Mouse (Mus musculus) left cerebral cortex, postnatal 25 days (tissue): ENCODE measurements at regions not wholly inside any gene's neighbourhood (a gene's known extent, or its start where the extent isn't known, plus 50 kb on each side); places are given as distances from the start of the nearest gene placed in this dataset.
"Not testable (repeated sequence)": the region's sequence is repeated elsewhere in the genome, so short reads cannot be mapped to it uniquely, and the experiment has no call there.

Experiments used
- DNase-seq, 2 experiments: peaks; one replicate each; pipeline ENCODE4 v3.0.0; 2022; ENCODE audit warnings: low spot score in 2 of 2, mixed read lengths in 1 of 2
- intact Hi-C: fragments of 180-260 bp; cut with DNase I; formaldehyde crosslinking; loops from one replicate; pipeline ENCODE4 v1.15.1; 2025

- DNase-seq = no peak
- intact Hi-C loops = no loop called here
These were observed 655.8 kb downstream of the Hdgfl1 start for GRCm38 (mm10) chr13:26114136-26114535.

GRCm38 (mm10) chr13:26113723-26114122 lies 656.2 kb downstream of the Hdgfl1 start:
- intact Hi-C loops, DNase-seq: not testable (repeated sequence)

GRCm38 (mm10) chr13:26112579-26112978 lies 657.4 kb downstream of the Hdgfl1 start:
- intact Hi-C loops = no loop called here
- no peak for DNase-seq

GRCm38 (mm10) chr13:26109013-26109412 lies 661.0 kb downstream of the Hdgfl1 start:
- intact Hi-C loops = no loop called here

GRCm38 (mm10) chr13:26088727-26089126 lies 681.2 kb downstream of the Hdgfl1 start:
- intact Hi-C loops = no loop called here
- DNase-seq = no peak

More at GRCm38 (mm10) chr13:26109013-26109412, 661.0 kb downstream of the Hdgfl1 start:
- DNase-seq = no peak

GRCm38 (mm10) chr13:26080814-26081213 lies 689.2 kb downstream of the Hdgfl1 start:
- intact Hi-C loops = no loop called here
- peak in 1 of 2 experiments; percentile 2 for DNase-seq

- intact Hi-C loops = no loop called here
- DNase-seq = no peak
These were observed 689.7 kb downstream of the Hdgfl1 start for GRCm38 (mm10) chr13:26080302-26080701.

- intact Hi-C loops = no loop called here
- no peak for DNase-seq
These were observed 690.6 kb downstream of the Hdgfl1 start for GRCm38 (mm10) chr13:26079362-26079761.

- intact Hi-C loops = no loop called here
- DNase-seq = no peak
These were observed 708.6 kb downstream of the Hdgfl1 start for GRCm38 (mm10) chr13:26061322-26061721.

GRCm38 (mm10) chr13:26037699-26038098 lies 732.3 kb downstream of the Hdgfl1 start:
- no peak for DNase-seq
- intact Hi-C loops = no loop called here

GRCm38 (mm10) chr13:26026386-26026785 lies 743.6 kb downstream of the Hdgfl1 start:
- DNase-seq = no peak
- intact Hi-C loops = no loop called here

GRCm38 (mm10) chr13:26024696-26025095 lies 745.3 kb downstream of the Hdgfl1 start:
- intact Hi-C loops = no loop called here

GRCm38 (mm10) chr13:26020491-26020890 lies 749.5 kb downstream of the Hdgfl1 start:
- intact Hi-C loops = no loop called here
- no peak for DNase-seq

More at GRCm38 (mm10) chr13:26024696-26025095, 745.3 kb downstream of the Hdgfl1 start:
- no peak for DNase-seq

GRCm38 (mm10) chr13:26009131-26009530 lies 738.8 kb upstream of the Nrsn1 start:
- intact Hi-C loops = loop anchor here (5.0 kb wide), 1 partner anchor 52 kb away; no protein-coding TSS in a partner anchor
- DNase-seq = peak; percentile 36 to 90

GRCm38 (mm10) chr13:26004768-26005560 lies 734.7 kb upstream of the Nrsn1 start:
- DNase-seq = no peak
- intact Hi-C loops = loop anchor here (5.0 kb wide), 1 partner anchor 48 kb away; no protein-coding TSS in a partner anchor

GRCm38 (mm10) chr13:25993526-25993925 lies 723.2 kb upstream of the Nrsn1 start:
- intact Hi-C loops = no loop called here
- DNase-seq = no peak

GRCm38 (mm10) chr13:25989067-25989756 lies 718.9 kb upstream of the Nrsn1 start:
- intact Hi-C loops = no loop called here
- DNase-seq = no peak

- no peak for DNase-seq
- intact Hi-C loops = no loop called here
These were observed 714.2 kb upstream of the Nrsn1 start for GRCm38 (mm10) chr13:25984535-25984934.

GRCm38 (mm10) chr13:25983659-25984058 lies 713.4 kb upstream of the Nrsn1 start:
- no peak for DNase-seq
- intact Hi-C loops = no loop called here

- intact Hi-C loops = no loop called here
- no peak for DNase-seq
These were observed 708.3 kb upstream of the Nrsn1 start for GRCm38 (mm10) chr13:25978648-25979047.

GRCm38 (mm10) chr13:25958592-25958991 lies 688.3 kb upstream of the Nrsn1 start:
- intact Hi-C loops = loop anchor here (5.0 kb wide), 2 partner anchors 49 to 61 kb away; no protein-coding TSS in a partner anchor
- DNase-seq = peak; percentile 5 to 81
